Mouse (Mus musculus): ENCODE measurements around the gene Lin37.

- TF ChIP-seq POLR2A (IDR thresholded peaks at IDR 0.05; ENCODE audit: insufficient read depth, low read depth, low read length), result no peak
- TF ChIP-seq CTCF (IDR thresholded peaks at IDR 0.05), result no peak
Observed at GRCm38 (mm10) chr7:30604424-30604823, 44.8 kb upstream of the Lin37 start.
